Mouse (Mus musculus): Measurements from ENCODE around the gene Suclg1. TPM values are rescaled to one million over a fixed set of nuclear protein-coding genes. Genes with fewer than 3 reads are reported as not detected.

The Suclg1 gene
- polyA plus RNA-seq, 1 experiment, result 56.4 TPM

GRCm38 (mm10) chr6:73264801-73265200 is 16.6 kb downstream of the Suclg1 start:
- no peak overlapping the region for H3K27ac ChIP-seq (ENCODE audit: insufficient read depth, low read depth, low read length)
- no peak overlapping the region for H3K4me3 ChIP-seq (ENCODE audit: insufficient read depth, low read length)
- H3K4me1 ChIP-seq (ENCODE audit: control insufficient read depth, insufficient read depth, low read length), result peaks cover 3% of the 10 kb centered on the region
- TF ChIP-seq CTCF (IDR thresholded peaks at IDR 0.05; ENCODE audit: low read depth, low read length) (no peak), POLR2A (IDR thresholded peaks at IDR 0.05; ENCODE audit: borderline replicate concordance, low read depth, low read length) (no peak)

- no peak overlapping the region for H3K4me3 ChIP-seq (ENCODE audit: insufficient read depth, low read length)
These were observed 19.6 kb downstream of the Suclg1 start for GRCm38 (mm10) chr6:73267738-73268311.

GRCm38 (mm10) chr6:73269374-73269773 is 21.2 kb downstream of the Suclg1 start:
- H3K4me3 ChIP-seq (ENCODE audit: insufficient read depth, low read length), result no peak overlapping the region
- no peak overlapping the region for H3K27ac ChIP-seq (ENCODE audit: insufficient read depth, low read depth, low read length)
- peaks cover 3% of the 10 kb centered on the region for H3K4me1 ChIP-seq (ENCODE audit: control insufficient read depth, insufficient read depth, low read length)
- TF ChIP-seq CTCF (IDR thresholded peaks at IDR 0.05; ENCODE audit: low read depth, low read length) (no peak), POLR2A (IDR thresholded peaks at IDR 0.05; ENCODE audit: borderline replicate concordance, low read depth, low read length) (no peak)

More at GRCm38 (mm10) chr6:73267738-73268311, 19.6 kb downstream of the Suclg1 start:
- TF ChIP-seq CTCF (IDR thresholded peaks at IDR 0.05; ENCODE audit: low read depth, low read length), result no peak
- no peak for TF ChIP-seq POLR2A (IDR thresholded peaks at IDR 0.05; ENCODE audit: borderline replicate concordance, low read depth, low read length)
- Histone ChIP-seq H3K27ac (ENCODE audit: insufficient read depth, low read depth, low read length) (no peak overlapping the region), H3K4me1 (ENCODE audit: control insufficient read depth, insufficient read depth, low read length) (peaks cover 3% of the 10 kb centered on the region)

DNA sequence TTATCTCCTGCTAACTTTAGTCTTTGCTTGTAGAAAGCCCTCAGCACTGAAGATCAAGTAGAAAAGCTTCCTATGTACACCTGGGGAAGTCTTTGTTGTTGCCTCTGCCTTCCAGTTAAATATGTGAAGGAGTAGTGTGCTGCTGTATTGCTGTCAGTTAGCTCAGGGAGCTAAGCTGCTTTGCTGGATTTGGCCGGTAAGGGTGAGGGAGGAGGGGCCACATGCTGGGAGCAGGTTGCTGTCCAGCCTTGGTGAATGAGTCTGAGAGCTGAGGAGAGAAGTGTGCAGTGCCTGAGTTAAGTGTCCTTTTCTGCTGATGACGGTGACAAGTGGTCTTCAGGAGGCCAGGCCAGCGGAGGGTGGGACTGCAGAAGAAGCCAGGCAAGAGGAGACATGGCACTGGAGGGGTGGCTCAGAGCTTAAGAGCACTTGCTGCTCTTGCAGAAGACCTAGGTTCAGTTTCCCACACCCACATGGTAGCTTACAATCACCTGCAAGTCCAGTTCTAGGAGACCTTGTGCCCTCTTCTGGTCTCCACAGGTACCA is 23.4 kb downstream of the Suclg1 start:
- no peak overlapping the region for H3K27ac ChIP-seq (ENCODE audit: insufficient read depth, low read depth, low read length)
- H3K4me1 ChIP-seq (ENCODE audit: control insufficient read depth, insufficient read depth, low read length), result no peaks in the 10 kb centered on the region
- H3K4me3 ChIP-seq (ENCODE audit: insufficient read depth, low read length), result no peak overlapping the region
- no peak for TF ChIP-seq POLR2A (IDR thresholded peaks at IDR 0.05; ENCODE audit: borderline replicate concordance, low read depth, low read length)
- no peak for TF ChIP-seq CTCF (IDR thresholded peaks at IDR 0.05; ENCODE audit: low read depth, low read length)

GRCm38 (mm10) chr6:73275002-73275401 is 26.8 kb downstream of the Suclg1 start:
- H3K27ac ChIP-seq (ENCODE audit: insufficient read depth, low read depth, low read length), result no peak overlapping the region
- TF ChIP-seq POLR2A (IDR thresholded peaks at IDR 0.05; ENCODE audit: borderline replicate concordance, low read depth, low read length) (no peak), CTCF (IDR thresholded peaks at IDR 0.05; ENCODE audit: low read depth, low read length) (no peak)

DNA sequence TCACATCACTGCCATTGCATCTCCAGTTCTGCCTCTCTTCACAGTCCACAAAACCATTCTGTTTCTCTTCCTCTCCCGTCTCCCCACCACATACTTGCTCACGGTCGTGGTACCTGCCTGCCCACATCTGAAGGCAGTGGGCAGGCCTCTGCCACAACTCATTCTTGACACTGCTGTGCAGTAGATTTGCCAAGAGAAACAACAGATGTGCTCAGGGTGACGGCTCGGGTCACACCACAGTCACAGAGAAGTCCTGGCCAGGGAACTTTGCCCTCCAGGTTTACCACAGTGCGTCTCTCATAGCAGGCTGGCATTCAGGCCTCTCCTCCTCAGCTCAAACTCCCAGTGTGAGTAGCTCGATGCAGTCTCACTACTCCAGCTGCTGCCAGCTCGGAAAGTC is 31.5 kb downstream of the Suclg1 start:
- no peak overlapping the region for H3K4me3 ChIP-seq (ENCODE audit: insufficient read depth, low read length)
- TF ChIP-seq POLR2A (IDR thresholded peaks at IDR 0.05; ENCODE audit: borderline replicate concordance, low read depth, low read length), result no peak
- TF ChIP-seq CTCF (IDR thresholded peaks at IDR 0.05; ENCODE audit: low read depth, low read length), result no peak
- H3K27ac ChIP-seq (ENCODE audit: insufficient read depth, low read depth, low read length), result no peak overlapping the region
- H3K4me1 ChIP-seq (ENCODE audit: control insufficient read depth, insufficient read depth, low read length), result no peaks in the 10 kb centered on the region

More at GRCm38 (mm10) chr6:73275002-73275401, 26.8 kb downstream of the Suclg1 start:
- Histone ChIP-seq H3K4me1 (ENCODE audit: control insufficient read depth, insufficient read depth, low read length) (no peaks in the 10 kb centered on the region), H3K4me3 (ENCODE audit: insufficient read depth, low read length) (no peak overlapping the region)

- H3K4me3 ChIP-seq (ENCODE audit: insufficient read depth, low read length), result no peak overlapping the region
- H3K4me1 ChIP-seq (ENCODE audit: control insufficient read depth, insufficient read depth, low read length), result no peaks in the 10 kb centered on the region
- TF ChIP-seq POLR2A (IDR thresholded peaks at IDR 0.05; ENCODE audit: borderline replicate concordance, low read depth, low read length) (no peak), CTCF (IDR thresholded peaks at IDR 0.05; ENCODE audit: low read depth, low read length) (no peak)
- no peak overlapping the region for H3K27ac ChIP-seq (ENCODE audit: insufficient read depth, low read depth, low read length)
These were observed 32.4 kb downstream of the Suclg1 start for GRCm38 (mm10) chr6:73280546-73281115.

DNA sequence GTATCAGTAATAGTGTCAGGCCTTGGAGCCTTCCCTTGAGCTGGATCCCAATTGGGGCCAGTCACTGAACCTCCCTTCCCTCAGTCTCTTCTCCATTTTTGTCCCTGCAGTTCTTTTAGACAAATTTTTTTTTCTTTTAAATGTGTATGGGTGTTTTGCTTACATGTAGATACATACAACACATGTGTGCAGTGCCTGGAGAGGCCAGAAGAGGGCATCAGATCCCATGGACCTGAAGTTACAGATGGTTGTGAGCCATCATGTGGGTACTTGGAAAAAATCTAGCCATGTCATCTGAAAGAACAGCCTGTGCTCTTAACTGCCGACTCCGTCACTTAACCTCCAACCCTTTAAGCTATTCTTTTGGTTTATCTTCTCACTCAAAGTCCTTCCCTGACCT is 38.1 kb downstream of the Suclg1 start:
- no peak for TF ChIP-seq POLR2A (IDR thresholded peaks at IDR 0.05; ENCODE audit: borderline replicate concordance, low read depth, low read length)
- no peak for TF ChIP-seq CTCF (IDR thresholded peaks at IDR 0.05; ENCODE audit: low read depth, low read length)
- Histone ChIP-seq H3K27ac (ENCODE audit: insufficient read depth, low read depth, low read length) (no peak overlapping the region), H3K4me1 (ENCODE audit: control insufficient read depth, insufficient read depth, low read length) (no peaks in the 10 kb centered on the region), H3K4me3 (ENCODE audit: insufficient read depth, low read length) (no peak overlapping the region)

DNA sequence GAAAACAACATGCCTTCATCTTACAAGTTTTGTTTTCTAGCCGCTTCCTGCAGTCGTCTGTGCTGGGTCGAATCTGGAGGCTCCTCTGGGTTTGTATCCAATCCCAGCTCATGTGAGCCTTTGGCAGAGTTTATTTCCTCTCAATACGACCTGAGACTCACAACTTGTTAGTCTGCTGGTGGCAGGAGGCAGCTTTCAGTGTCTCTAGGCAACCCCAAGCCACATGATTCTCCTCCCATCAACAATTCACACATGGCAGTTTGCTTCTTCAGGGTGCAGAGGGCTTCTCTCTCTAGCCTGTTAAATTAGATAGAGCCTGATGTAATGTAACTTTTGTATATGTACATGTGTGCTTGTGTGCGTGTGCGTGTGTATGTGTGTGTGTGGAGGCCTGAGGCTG is 58.7 kb downstream of the Suclg1 start:
- H3K4me3 ChIP-seq (ENCODE audit: insufficient read depth, low read length), result no peak overlapping the region
- H3K27ac ChIP-seq (ENCODE audit: insufficient read depth, low read depth, low read length), result no peak overlapping the region
- H3K4me1 ChIP-seq (ENCODE audit: control insufficient read depth, insufficient read depth, low read length), result no peaks in the 10 kb centered on the region
- TF ChIP-seq POLR2A (IDR thresholded peaks at IDR 0.05; ENCODE audit: borderline replicate concordance, low read depth, low read length) (no peak), CTCF (IDR thresholded peaks at IDR 0.05; ENCODE audit: low read depth, low read length) (no peak)
